Mouse (Mus musculus) brain, adult 2 months (tissue): Measurements from ENCODE around the gene Klk14.

Experiments
- DNase-seq: peaks from one replicate; pipeline ENCODE4 v3.0.0; 2011; ENCODE audit warnings: low read depth, low spot score

Klk14 gene

GRCm38 (mm10) chr7:43713741-43714351 lies 23.6 kb downstream of the Klk14 start:
- DNase-seq = no peak
